Mouse (Mus musculus) CH12.LX (cell line): Measurements from ENCODE around the gene Lce1h. TPM values are rescaled to one million over a fixed set of nuclear protein-coding genes. Genes with fewer than 3 reads are reported as not detected.

Experiments
- DNase-seq: peaks from one replicate; pipeline ENCODE4 v3.0.0-alpha.2; 2013; ENCODE audit errors: extremely low read depth
- H3K27ac ChIP-seq: 2 replicates; pipeline ENCODE4 v1.5.1; 2012; ENCODE audit warnings: low read depth, mild to moderate bottlenecking, control low read depth, moderate library complexity; ENCODE audit not compliant: insufficient read depth
- H3K27me3 ChIP-seq: replicated peaks from 2 replicates; pipeline ENCODE3; 2012; ENCODE audit warnings: inconsistent platforms
- H3K36me3 ChIP-seq, 2 experiments: replicated peaks in 1 of 2; 2 replicates each; pipeline versions ENCODE3 to v1.6.1; 2012; ENCODE audit warnings: inconsistent platforms in 1 of 2, low read length in 1 of 2, mild to moderate bottlenecking in 1 of 2, mixed read lengths in 1 of 2, moderate library complexity in 1 of 2; ENCODE audit not compliant: control insufficient read depth in 1 of 2, insufficient read depth in 1 of 2
- H3K4me1 ChIP-seq, 2 experiments: 2 replicates each; pipeline ENCODE4 v1.6.1; 2012; ENCODE audit warnings: inconsistent platforms in 1 of 2, moderate library complexity in 1 of 2; ENCODE audit not compliant: insufficient read depth in 2 of 2, control insufficient read depth in 1 of 2
- H3K4me2 ChIP-seq: 2 replicates; pipeline ENCODE4 v1.6.1; 2012; ENCODE audit warnings: low read depth, mild to moderate bottlenecking, control low read depth; ENCODE audit not compliant: poor library complexity, insufficient read depth, severe bottlenecking
- H3K4me3 ChIP-seq, 3 experiments: fragments of 150-350 bp in 1 of 3; sonication (generic) in 1 of 3; replicated peaks in 1 of 3; 2 replicates each; pipeline versions ENCODE3 to v1.5.1; 2011 to 2012; ENCODE audit warnings: low read depth in 2 of 3, low read length in 2 of 3, mild to moderate bottlenecking in 2 of 3, moderate library complexity in 2 of 3, control low read depth in 1 of 3, improper control_type of control experiment in 1 of 3, inconsistent platforms in 1 of 3, mixed read lengths in 1 of 3; ENCODE audit not compliant: poor library complexity in 1 of 3
- H3K79me2 ChIP-seq: replicated peaks from 2 replicates; pipeline ENCODE4 v1.6.1; 2012; ENCODE audit warnings: mild to moderate bottlenecking, moderate library complexity; ENCODE audit not compliant: control insufficient read depth, poor library complexity, insufficient read depth, severe bottlenecking; ENCODE audit errors: extremely low read depth
- H3K9ac ChIP-seq: 2 replicates; pipeline ENCODE4 v1.6.1; 2012; ENCODE audit warnings: low read depth, mild to moderate bottlenecking, control low read depth, moderate library complexity; ENCODE audit not compliant: insufficient read depth
- H3K9me3 ChIP-seq: replicated peaks from 2 replicates; pipeline ENCODE3; 2012; ENCODE audit warnings: low read length, inconsistent platforms, mixed read lengths
- CHD1 ChIP-seq: IDR thresholded peaks from 2 replicates; pipeline ENCODE4 v1.6.1; 2012; ENCODE audit warnings: low read depth, low read length, improper control_type of control experiment, inconsistent platforms
- CTCF ChIP-seq, 2 experiments: IDR thresholded peaks in 1 of 2; conservative IDR thresholded peaks in 1 of 2; 2 replicates each; pipeline ENCODE4 v1.5.1; 2011 to 2012; ENCODE audit warnings: low read depth in 2 of 2, low read length in 2 of 2, improper control_type of control experiment in 1 of 2, inconsistent platforms in 1 of 2, mild to moderate bottlenecking in 1 of 2, moderate library complexity in 1 of 2
- ELF1 ChIP-seq: IDR thresholded peaks from 2 replicates; pipeline ENCODE4 v1.6.1; 2014; ENCODE audit warnings: low read depth, mild to moderate bottlenecking, inconsistent platforms, low read length, improper control_type of control experiment
- HCFC1 ChIP-seq: IDR thresholded peaks from 2 replicates; pipeline ENCODE4 v1.6.1; 2012; ENCODE audit warnings: low read depth, mild to moderate bottlenecking, inconsistent platforms, low read length, improper control_type of control experiment
- JUN ChIP-seq: IDR thresholded peaks from 2 replicates; pipeline ENCODE4 v1.6.1; 2011; ENCODE audit warnings: low read depth, mild to moderate bottlenecking, low read length, improper control_type of control experiment, moderate library complexity; ENCODE audit not compliant: insufficient read depth
- KAT2A ChIP-seq: IDR thresholded peaks from 2 replicates; pipeline ENCODE4 v1.6.1; 2012; ENCODE audit warnings: low read length, improper control_type of control experiment, inconsistent platforms; ENCODE audit not compliant: insufficient replicate concordance
- MAX ChIP-seq: IDR thresholded peaks from 2 replicates; pipeline ENCODE4 v1.6.1; 2011; ENCODE audit warnings: low read length, improper control_type of control experiment
- MAZ ChIP-seq: IDR thresholded peaks from 2 replicates; pipeline ENCODE4 v1.6.1; 2012; ENCODE audit warnings: low read depth, mild to moderate bottlenecking, inconsistent platforms, low read length, improper control_type of control experiment, moderate library complexity
- POLR2A ChIP-seq: IDR thresholded peaks from 2 replicates; pipeline ENCODE4 v1.6.1; 2011; ENCODE audit warnings: low read depth, mild to moderate bottlenecking, improper control_type of control experiment, low read length
- RAD21 ChIP-seq: IDR thresholded peaks from 2 replicates; pipeline ENCODE4 v1.6.1; 2011; ENCODE audit warnings: low read depth, mild to moderate bottlenecking, low read length, improper control_type of control experiment, moderate library complexity
- SIN3A ChIP-seq: IDR thresholded peaks from 2 replicates; pipeline ENCODE4 v1.6.1; 2012; ENCODE audit warnings: low read length, improper control_type of control experiment, inconsistent platforms
- SMC3 ChIP-seq: IDR thresholded peaks from 2 replicates; pipeline ENCODE4 v1.6.1; 2011; ENCODE audit warnings: low read depth, low read length, improper control_type of control experiment
- TCF12 ChIP-seq: IDR thresholded peaks from 2 replicates; pipeline ENCODE4 v1.6.1; 2014; ENCODE audit warnings: low read depth, mild to moderate bottlenecking, inconsistent platforms, low read length, improper control_type of control experiment
- USF1 ChIP-seq: IDR thresholded peaks from 2 replicates; pipeline ENCODE4 v1.6.1; 2014; ENCODE audit warnings: low read depth, mild to moderate bottlenecking, inconsistent platforms, low read length, improper control_type of control experiment
- ZC3H11A ChIP-seq: IDR thresholded peaks from 2 replicates; pipeline ENCODE4 v1.6.1; 2012; ENCODE audit warnings: low read depth, mild to moderate bottlenecking, inconsistent platforms, low read length, improper control_type of control experiment
- ZKSCAN1 ChIP-seq: IDR thresholded peaks from 2 replicates; pipeline ENCODE4 v1.6.1; 2012; ENCODE audit warnings: low read depth, inconsistent platforms, low read length, improper control_type of control experiment, borderline replicate concordance
- dilution Hi-C: fragments of 300-500 bp; cut with MboI; formaldehyde crosslinking; loops from 2 replicates; pipeline ENCODE4 v1.14.3; 2020; ENCODE audit warnings: low sequenced_read_pairs; ENCODE audit not compliant: extremely low pct_unique_long_range_greater_than_20kb, extremely low pct_ligation_motif_present
- in situ Hi-C: fragments of 300-500 bp; cut with MboI; formaldehyde crosslinking; loops from 3 replicates; pipeline ENCODE4 v1.14.3; 2019; ENCODE audit warnings: low sequenced_read_pairs, low pct_ligation_motif_present, low pct_unique_long_range_greater_than_20kb, mixed read lengths
- polyA plus RNA-seq: library from polyadenylated mRNA; unstranded; fragments of >175 nt; gene quantifications from 2 replicates; pipeline ENCODE4 v1.2.1, GENCODE M21; 2012; ENCODE audit warnings: low read depth; ENCODE audit not compliant: insufficient read length
- total RNA-seq, 2 experiments: library from RNA; depleted of rRNA; stranded (reverse); fragments of 300-350 nt in 1 of 2; fragments of >200 nt in 1 of 2; gene quantifications; 2 replicates each; pipeline ENCODE4 v1.2.3; 2012 to 2014

Gene Lce1h
- total and polyA plus RNA-seq, 3 experiments: not detected

DNA sequence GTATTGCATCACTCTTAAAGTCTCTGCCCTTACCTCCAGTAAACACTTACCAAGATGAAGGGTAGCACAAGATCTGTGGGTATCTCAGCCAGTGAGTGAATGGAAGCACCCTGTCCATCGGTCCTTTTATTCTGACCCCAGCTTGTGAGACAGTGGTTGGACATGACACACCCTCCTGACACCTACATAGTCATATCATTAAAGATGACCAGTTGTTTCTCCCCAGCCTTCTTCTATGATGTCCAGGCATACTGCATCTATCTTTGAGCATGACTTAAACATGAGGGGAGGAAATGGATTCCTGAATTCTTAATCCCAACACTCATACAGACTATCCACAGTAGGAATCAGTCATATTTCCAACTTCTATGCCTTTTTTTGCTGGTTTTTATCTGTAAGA, 25.5 kb upstream of the Lce1h start, which contains the start of gene Lce1j:
TSS of gene Lce1j (minus strand) at position 101 of the 400 bp plus-strand sequence.
- H3K4me1 ChIP-seq: no peaks in the 10 kb centered on the region
- H3K79me2 ChIP-seq: no peaks in the 10 kb centered on the region
- dilution Hi-C loops (no loop called here), in situ Hi-C loops (no loop called here)
- H3K9me3 ChIP-seq: no peaks in the 10 kb centered on the region
- H3K27me3 ChIP-seq: no peaks in the 10 kb centered on the region
- no peaks in the 10 kb centered on the region for H3K36me3 ChIP-seq
- H3K4me2 ChIP-seq: no peak within 1 kb of the TSS
- H3K4me3 ChIP-seq: no peak within 1 kb of the TSS
- TF ChIP-seq ELF1: no peak
- no peak for TF ChIP-seq CHD1
- no peak for TF ChIP-seq ZKSCAN1
- no peak for TF ChIP-seq SIN3A
- no peak for TF ChIP-seq JUN
- no peak for TF ChIP-seq HCFC1
- TF ChIP-seq KAT2A: no peak
- TF ChIP-seq USF1: no peak
- no peak for TF ChIP-seq SMC3
- TF ChIP-seq TCF12: no peak
- TF ChIP-seq RAD21: no peak
- TF ChIP-seq ZC3H11A: no peak
- TF ChIP-seq MAX: no peak
- no peak within 1 kb of the TSS for H3K9ac ChIP-seq
- no peak for DNase-seq
- H3K27ac ChIP-seq: no peak within 1 kb of the TSS

DNA sequence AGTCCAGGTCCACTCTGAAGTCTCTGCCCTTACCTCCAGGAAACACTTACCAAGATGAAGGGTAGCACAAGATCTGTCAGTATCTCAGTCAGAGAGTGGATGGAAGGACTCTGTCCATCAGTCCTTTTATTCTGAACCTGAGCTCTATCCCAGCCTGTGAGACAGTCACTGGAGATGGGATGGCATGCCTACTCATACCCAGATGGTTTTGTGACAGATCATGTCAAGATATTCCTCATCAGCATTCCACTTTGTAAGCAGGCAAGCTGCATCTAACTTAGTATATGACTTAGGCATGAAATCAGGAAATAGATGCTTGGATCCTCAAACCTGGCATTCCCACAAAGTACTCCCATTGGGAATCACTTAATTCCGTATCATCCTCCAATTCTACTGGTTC, 13.9 kb upstream of the Lce1h start, which contains the start of gene Lce1i:
TSS of gene Lce1i (minus strand) at position 101 of the 400 bp plus-strand sequence.
- Histone ChIP-seq H3K9ac (no peak within 1 kb of the TSS), H3K4me3 (no peak within 1 kb of the TSS), H3K4me1 (no peaks in the 10 kb centered on the region), H3K4me2 (no peak within 1 kb of the TSS), H3K9me3 (no peaks in the 10 kb centered on the region), H3K79me2 (no peaks in the 10 kb centered on the region), H3K36me3 (no peaks in the 10 kb centered on the region), H3K27ac (no peak within 1 kb of the TSS), H3K27me3 (no peaks in the 10 kb centered on the region)
- TF ChIP-seq POLR2A: no peak
- in situ Hi-C loops (no loop called here), dilution Hi-C loops (no loop called here)
- no peak for DNase-seq

GRCm38 (mm10) chr3:92771573-92771972, 6.7 kb upstream of the Lce1h start:
- TF ChIP-seq ZC3H11A (no peak), MAZ (no peak), RAD21 (peak; percentile 39), CTCF (conservative IDR thresholded peaks at IDR 0.05 in 1 of 2, IDR thresholded peaks at IDR 0.05 in 1 of 2; ENCODE audit: low read depth in 2 of 2, low read length in 2 of 2) (peak; percentile 22 to 48; a peak in 3 of 4 replicates)
- H3K27me3 ChIP-seq: no peaks in the 10 kb centered on the region
- no peak overlapping the region for H3K9ac ChIP-seq
- in situ Hi-C loops: no loop called here
- H3K27ac ChIP-seq: no peak overlapping the region
- H3K79me2 ChIP-seq: no peaks in the 10 kb centered on the region
- no peaks in the 10 kb centered on the region for H3K9me3 ChIP-seq
- H3K4me2 ChIP-seq: no peak overlapping the region
- H3K36me3 ChIP-seq: no peaks in the 10 kb centered on the region
- H3K4me3 ChIP-seq: no peak overlapping the region
- dilution Hi-C loops: no loop called here
- H3K4me1 ChIP-seq: no peaks in the 10 kb centered on the region; a peak in 1 of 4 replicates
- DNase-seq: peak; percentile 31
